Mouse (Mus musculus) liver, embryonic 14.5 days (tissue): ENCODE data around the gene Gm6164. TPM values are rescaled to one million over a fixed set of nuclear protein-coding genes. Genes with fewer than 3 reads are reported as not detected.
"Not testable (repeated sequence)": the region's sequence is repeated elsewhere in the genome, so short reads cannot be mapped to it uniquely, and the experiment has no call there.

ENCODE experiments used
- ATAC-seq: fragments of 200-750 bp; cut with Nextera tagmentation; 2 replicates; pipeline ENCODE4 v1.8.0; 2017; ENCODE audit warnings: moderate number of reproducible peaks, mild to moderate bottlenecking, moderate library complexity; ENCODE audit not compliant: insufficient read depth
- DNase-seq, 3 experiments: peaks; one replicate each; pipeline ENCODE4 v3.0.0-alpha.2; 2012 to 2013; ENCODE audit warnings: low read depth in 3 of 3, low spot score in 3 of 3
- H3K27ac ChIP-seq: fragments of 300-500 bp; sonication (generic); 2 replicates; pipeline ENCODE4 v1.5.1; 2014; ENCODE audit warnings: moderate library complexity, mild to moderate bottlenecking, control low read depth, inconsistent platforms
- H3K27me3 ChIP-seq: fragments of 300-500 bp; sonication (generic); 2 replicates; pipeline ENCODE4 v1.6.1; 2014; ENCODE audit warnings: mild to moderate bottlenecking, low read length, moderate library complexity; ENCODE audit not compliant: control insufficient read depth, insufficient read depth
- H3K36me3 ChIP-seq: fragments of 300-500 bp; sonication (generic); replicated peaks from 2 replicates; pipeline ENCODE4 v1.6.1; 2014; ENCODE audit warnings: low read depth; ENCODE audit not compliant: control insufficient read depth, insufficient read depth
- H3K4me1 ChIP-seq, 2 experiments: fragments of 200-500 bp in 1 of 2; fragments of 300-500 bp in 1 of 2; sonication (generic) in 1 of 2; replicated peaks; 2 replicates each; pipeline ENCODE4 v1.6.1; 2012 to 2014; ENCODE audit warnings: antibody characterized with exemption in 1 of 2, inconsistent platforms in 1 of 2, low read length in 1 of 2; ENCODE audit not compliant: control insufficient read depth in 2 of 2, insufficient read depth in 2 of 2
- H3K4me2 ChIP-seq: fragments of 300-500 bp; sonication (generic); 2 replicates; pipeline ENCODE4 v1.6.1; 2014; ENCODE audit warnings: low read depth, mild to moderate bottlenecking, control low read depth, moderate library complexity
- H3K4me3 ChIP-seq, 2 experiments: fragments of 200-500 bp in 1 of 2; fragments of 300-500 bp in 1 of 2; sonication (generic) in 1 of 2; 2 replicates each; pipeline ENCODE4 v1.5.1; 2012 to 2014; ENCODE audit warnings: low read depth in 2 of 2, low read length in 2 of 2, mild to moderate bottlenecking in 2 of 2, control low read depth in 1 of 2, inconsistent platforms in 1 of 2, moderate library complexity in 1 of 2; ENCODE audit not compliant: insufficient read depth in 1 of 2
- H3K9ac ChIP-seq: fragments of 300-500 bp; sonication (generic); replicated peaks from 2 replicates; pipeline ENCODE4 v1.6.1; 2014; ENCODE audit warnings: mild to moderate bottlenecking, control low read depth, moderate library complexity
- H3K9me3 ChIP-seq: fragments of 300-500 bp; sonication (generic); 2 replicates; pipeline ENCODE4 v1.6.1; 2016; ENCODE audit warnings: low read length, mixed read lengths; ENCODE audit not compliant: control insufficient read depth
- WGBS: fragments of 180-500 bp; shearing (Covaris S2); extraction: QIAGEN DNeasy Blood & Tissue Kit; methylation state at CpG from one replicate; pipeline ENCODE4 v1.1.7; 2014; ENCODE audit not compliant: insufficient replicate concordance; 5-methylcytosine and 5-hydroxymethylcytosine counted together
- polyA plus RNA-seq, 2 experiments: library from polyadenylated mRNA; depleted of rRNA in 1 of 2; stranded (reverse) in 1 of 2; unstranded in 1 of 2; fragments of >200 nt; fragmentation: Nextera tagmentation in 1 of 2; extraction: Ambion mirVana in 1 of 2; gene quantifications; 2 replicates each; pipeline versions ENCODE4 v1.2.1 to v1.2.3; 2012 to 2014

Gene Gm6164
- polyA plus RNA-seq (2012; rRNA removed) (not detected in 2 replicates), polyA plus RNA-seq (2014; fragmentation: Nextera tagmentation; extraction: Ambion mirVana) (not detected in 2 replicates)

- H3K4me3 ChIP-seq, H3K9me3 ChIP-seq, H3K4me2 ChIP-seq, H3K4me1 ChIP-seq, H3K27ac ChIP-seq, H3K27me3 ChIP-seq, ATAC-seq, DNase-seq, H3K36me3 ChIP-seq, H3K9ac ChIP-seq: not testable (repeated sequence)
- no CpG with 5 or more reads among the region's 2 CpGs for WGBS
These were observed at the start of gene Gm6164 for GRCm38 (mm10) chr7:20205507-20205906. Gene Gm6164, minus strand, starts transcription at chr7:20205607.

DNA sequence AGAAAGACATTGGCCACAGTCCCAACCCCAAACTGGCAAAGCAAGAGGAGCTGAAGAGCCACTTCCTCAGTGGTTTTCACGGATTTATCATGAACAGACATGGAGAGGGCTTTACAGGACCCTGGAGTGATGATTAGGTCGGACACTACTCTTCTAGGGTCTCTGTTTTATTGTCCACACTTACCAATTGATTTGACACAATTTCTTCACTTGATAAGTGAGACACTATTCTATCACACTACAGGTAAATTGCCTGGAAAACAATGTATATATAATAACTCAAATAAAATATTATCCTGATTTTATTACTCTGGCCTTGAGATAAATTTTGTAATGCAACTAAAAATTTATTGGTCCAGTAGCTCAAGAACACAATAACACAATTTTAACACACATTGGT, 28.3 kb upstream of the Gm6164 start, which contains the start of gene Gm4498:
TSS of gene Gm4498 (minus strand) at position 101 of the 400 bp plus-strand sequence.
- not testable (repeated sequence) for H3K36me3 ChIP-seq, H3K9ac ChIP-seq, H3K27me3 ChIP-seq, ATAC-seq, H3K4me1 ChIP-seq, H3K27ac ChIP-seq, H3K4me3 ChIP-seq, H3K4me2 ChIP-seq, H3K9me3 ChIP-seq, DNase-seq
- WGBS: no CpG with 5 or more reads among the region's 2 CpGs

- H3K4me1 ChIP-seq, H3K4me3 ChIP-seq, H3K9me3 ChIP-seq, H3K9ac ChIP-seq, ATAC-seq, H3K27me3 ChIP-seq, H3K27ac ChIP-seq, H3K36me3 ChIP-seq, DNase-seq, H3K4me2 ChIP-seq: not testable (repeated sequence)
- no CpG with 5 or more reads among the region's 3 CpGs for WGBS
These were observed 12.0 kb downstream of the Gm6164 start, which contains the start of gene Vmn1r95 for GRCm38 (mm10) chr7:20193410-20193809. Gene Vmn1r95, plus strand, starts transcription at chr7:20193710.

GRCm38 (mm10) chr7:20168277-20168676, 37.1 kb downstream of the Gm6164 start, which contains the start of gene Vmn1r94:
Gene Vmn1r94, minus strand, starts transcription at chr7:20168377.
- not testable (repeated sequence) for H3K4me3 ChIP-seq, H3K9ac ChIP-seq, H3K4me1 ChIP-seq, H3K9me3 ChIP-seq, H3K27ac ChIP-seq, H3K36me3 ChIP-seq, H3K27me3 ChIP-seq, ATAC-seq, H3K4me2 ChIP-seq, DNase-seq
- WGBS: no CpG with 5 or more reads among the region's 3 CpGs

Other genes with a start within 250 kb of the Gm6164 start
- gene Ceacam20, start 240.2 kb downstream of the Gm6164 start, polyA plus RNA-seq (2012; rRNA removed): not detected in 2 replicates
- not detected in 2 replicates for gene Ceacam20, start 240.2 kb downstream of the Gm6164 start, polyA plus RNA-seq (2014; fragmentation: Nextera tagmentation; extraction: Ambion mirVana)
- not detected in 2 replicates for gene Nlrp9b, start 214.1 kb downstream of the Gm6164 start, polyA plus RNA-seq (2012; rRNA removed)
- not detected in 2 replicates for gene Nlrp9b, start 214.1 kb downstream of the Gm6164 start, polyA plus RNA-seq (2014; fragmentation: Nextera tagmentation; extraction: Ambion mirVana)
- not detected in 2 replicates for gene Vmn1r91, start 105.9 kb downstream of the Gm6164 start, polyA plus RNA-seq (2012; rRNA removed)
- not detected in 2 replicates for gene Vmn1r91, start 105.9 kb downstream of the Gm6164 start, polyA plus RNA-seq (2014; fragmentation: Nextera tagmentation; extraction: Ambion mirVana)
- gene Gm16442, start 83.0 kb downstream of the Gm6164 start, polyA plus RNA-seq (2012; rRNA removed): not detected in 2 replicates
- not detected in 2 replicates for gene Gm16442, start 83.0 kb downstream of the Gm6164 start, polyA plus RNA-seq (2014; fragmentation: Nextera tagmentation; extraction: Ambion mirVana)
- gene Vmn1r93, start 66.5 kb downstream of the Gm6164 start, polyA plus RNA-seq (2012; rRNA removed): not detected in 2 replicates
- not detected in 2 replicates for gene Vmn1r93, start 66.5 kb downstream of the Gm6164 start, polyA plus RNA-seq (2014; fragmentation: Nextera tagmentation; extraction: Ambion mirVana)
- not detected in 2 replicates for gene Vmn1r94, start 37.2 kb downstream of the Gm6164 start, polyA plus RNA-seq (2012; rRNA removed)
- not detected in 2 replicates for gene Vmn1r94, start 37.2 kb downstream of the Gm6164 start, polyA plus RNA-seq (2014; fragmentation: Nextera tagmentation; extraction: Ambion mirVana)
- not detected in 2 replicates for gene Vmn1r95, start 11.9 kb downstream of the Gm6164 start, polyA plus RNA-seq (2012; rRNA removed)
- not detected in 2 replicates for gene Vmn1r95, start 11.9 kb downstream of the Gm6164 start, polyA plus RNA-seq (2014; fragmentation: Nextera tagmentation; extraction: Ambion mirVana)
- gene Gm4498, start 28.2 kb upstream of the Gm6164 start, polyA plus RNA-seq (2012; rRNA removed): not detected in 2 replicates
- gene Gm4498, start 28.2 kb upstream of the Gm6164 start, polyA plus RNA-seq (2014; fragmentation: Nextera tagmentation; extraction: Ambion mirVana): not detected in 2 replicates
- gene Gm5890, start 57.2 kb upstream of the Gm6164 start, polyA plus RNA-seq (2012; rRNA removed): not detected in 2 replicates
- not detected in 2 replicates for gene Gm5890, start 57.2 kb upstream of the Gm6164 start, polyA plus RNA-seq (2014; fragmentation: Nextera tagmentation; extraction: Ambion mirVana)
- not detected in 2 replicates for gene Gm4133, start 128.5 kb upstream of the Gm6164 start, polyA plus RNA-seq (2012; rRNA removed)
- not detected in 2 replicates for gene Gm4133, start 128.5 kb upstream of the Gm6164 start, polyA plus RNA-seq (2014; fragmentation: Nextera tagmentation; extraction: Ambion mirVana)
- not detected in 2 replicates for gene Gm5728, start 169.8 kb upstream of the Gm6164 start, polyA plus RNA-seq (2012; rRNA removed)
- gene Gm5728, start 169.8 kb upstream of the Gm6164 start, polyA plus RNA-seq (2014; fragmentation: Nextera tagmentation; extraction: Ambion mirVana): not detected in 2 replicates
- not detected in 2 replicates for gene Vmn1r100, start 212.3 kb upstream of the Gm6164 start, polyA plus RNA-seq (2012; rRNA removed)
- gene Vmn1r100, start 212.3 kb upstream of the Gm6164 start, polyA plus RNA-seq (2014; fragmentation: Nextera tagmentation; extraction: Ambion mirVana): not detected in 2 replicates
- not detected in 2 replicates for gene Vmn1r101, start 237.0 kb upstream of the Gm6164 start, polyA plus RNA-seq (2012; rRNA removed)
- gene Vmn1r101, start 237.0 kb upstream of the Gm6164 start, polyA plus RNA-seq (2014; fragmentation: Nextera tagmentation; extraction: Ambion mirVana): not detected in 2 replicates